Mouse (Mus musculus): ENCODE data around the gene Vmn2r121. TPM values are rescaled to one million over a fixed set of nuclear protein-coding genes. Genes with fewer than 3 reads are reported as not detected.

Vmn2r121 gene
- not detected in 2 replicates for polyA plus RNA-seq (2014; fragmentation: Nextera tagmentation; extraction: Ambion mirVana)

DNA sequence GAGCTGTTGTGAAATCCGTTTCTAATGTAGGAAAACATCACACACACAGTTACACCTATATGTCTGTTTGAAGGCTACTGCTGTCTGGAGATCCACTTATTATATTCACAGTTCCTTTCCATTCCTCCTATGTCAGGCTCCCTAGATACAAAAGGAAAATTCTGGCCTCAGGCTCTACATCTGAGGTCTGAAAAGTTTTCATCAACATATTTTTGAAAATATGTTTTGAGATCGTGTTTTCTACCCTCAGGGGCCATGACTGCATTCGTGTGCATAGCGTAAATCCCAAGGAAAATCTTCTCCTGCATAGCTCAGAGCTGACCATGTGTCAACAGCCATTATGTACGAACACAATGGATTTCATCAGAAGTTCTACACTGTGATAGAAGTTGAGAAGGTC, at the start of gene Vmn2r121:
Gene Vmn2r121 (minus strand): TSS at position 101 of the 400 bp plus-strand sequence.
- Histone ChIP-seq H3K36me3 (ENCODE audit: control insufficient read depth, insufficient read depth, low read length) (no peaks in the 10 kb centered on the region), H3K27me3 (ENCODE audit: control insufficient read depth, insufficient read depth, low read length) (no peaks in the 10 kb centered on the region), H3K4me3 (ENCODE audit: low read depth, low read length) (no peak within 1 kb of the TSS), H3K4me2 (replicated peaks; ENCODE audit: low read depth, low read length) (no peak within 1 kb of the TSS), H3K9me3 (ENCODE audit: control insufficient read depth, low read depth, low read length) (no peaks in the 10 kb centered on the region), H3K27ac (ENCODE audit: low read length) (no peak within 1 kb of the TSS), H3K9ac (replicated peaks; ENCODE audit: low read depth, low read length) (no peak within 1 kb of the TSS), H3K4me1 (ENCODE audit: control insufficient read depth, insufficient read depth, low read length) (no peaks in the 10 kb centered on the region)
- no peak for ATAC-seq (ENCODE audit: insufficient number of reproducible peaks, insufficient read depth, low FRiP score, low read depth)
- WGBS: 66% methylated on average over 5 of the region's 5 CpGs
